Mouse (Mus musculus) CH12.LX (cell line): Measurements from ENCODE around the gene B230217C12Rik.

ENCODE experiments used
- CTCF ChIP-seq, 2 experiments: IDR thresholded peaks in 1 of 2; conservative IDR thresholded peaks in 1 of 2; 2 replicates each; pipeline ENCODE4 v1.5.1; 2011 to 2012; ENCODE audit warnings: low read depth in 2 of 2, low read length in 2 of 2, improper control_type of control experiment in 1 of 2, inconsistent platforms in 1 of 2, mild to moderate bottlenecking in 1 of 2, moderate library complexity in 1 of 2
- EP300 ChIP-seq: IDR thresholded peaks from 2 replicates; pipeline ENCODE4 v1.6.1; 2011; ENCODE audit warnings: low read length, improper control_type of control experiment
- ETS1 ChIP-seq: conservative IDR thresholded peaks from 2 replicates; pipeline ENCODE4 v1.6.1; 2012; ENCODE audit warnings: low read depth, mild to moderate bottlenecking, inconsistent platforms, low read length, improper control_type of control experiment, moderate library complexity
- HCFC1 ChIP-seq: IDR thresholded peaks from 2 replicates; pipeline ENCODE4 v1.6.1; 2012; ENCODE audit warnings: low read depth, mild to moderate bottlenecking, inconsistent platforms, low read length, improper control_type of control experiment
- JUND ChIP-seq: conservative IDR thresholded peaks from 2 replicates; pipeline ENCODE4 v1.6.1; 2011; ENCODE audit warnings: low read depth, low read length, improper control_type of control experiment
- POLR2A ChIP-seq: IDR thresholded peaks from 2 replicates; pipeline ENCODE4 v1.6.1; 2011; ENCODE audit warnings: low read depth, mild to moderate bottlenecking, improper control_type of control experiment, low read length
- RAD21 ChIP-seq: IDR thresholded peaks from 2 replicates; pipeline ENCODE4 v1.6.1; 2011; ENCODE audit warnings: low read depth, mild to moderate bottlenecking, low read length, improper control_type of control experiment, moderate library complexity
- SMC3 ChIP-seq: IDR thresholded peaks from 2 replicates; pipeline ENCODE4 v1.6.1; 2011; ENCODE audit warnings: low read depth, low read length, improper control_type of control experiment
- UBTF ChIP-seq: IDR thresholded peaks from 2 replicates; pipeline ENCODE4 v1.6.1; 2012; ENCODE audit warnings: low read depth, mild to moderate bottlenecking, inconsistent platforms, low read length, improper control_type of control experiment, moderate library complexity

GRCm38 (mm10) chr11:97837641-97838149, 2.9 kb upstream of the B230217C12Rik start:
- TF ChIP-seq JUND, result no peak
- TF ChIP-seq CTCF (conservative IDR thresholded peaks at IDR 0.05 in 1 of 2, IDR thresholded peaks at IDR 0.05 in 1 of 2; ENCODE audit: low read depth in 2 of 2, low read length in 2 of 2), result no peak
- TF ChIP-seq HCFC1, result no peak
- no peak for TF ChIP-seq SMC3
- TF ChIP-seq RAD21, result no peak
- TF ChIP-seq EP300, result no peak
- no peak for TF ChIP-seq ETS1
- no peak for TF ChIP-seq POLR2A
- no peak for TF ChIP-seq UBTF
